Mouse (Mus musculus) heart, embryonic 13.5 days (tissue): ENCODE results near the gene B3galnt1. TPM values are rescaled to one million over a fixed set of nuclear protein-coding genes. Genes with fewer than 3 reads are reported as not detected.
A peak's percentile ranks its signal among the peaks of the same experiment; 100 is the strongest.

Experiments used
- ATAC-seq: fragments of 200-750 bp; cut with Nextera tagmentation; 2 replicates; pipeline ENCODE4 v1.8.0; 2017; ENCODE audit warnings: moderate TSS enrichment; ENCODE audit not compliant: insufficient number of reproducible peaks, low FRiP score, low TSS enrichment; ENCODE audit errors: extremely low read depth
- H3K27ac ChIP-seq: fragments of 300-500 bp; sonication (generic); replicated peaks from 2 replicates; pipeline ENCODE4 v1.5.1; 2015; ENCODE audit warnings: moderate library complexity, mild to moderate bottlenecking, inconsistent platforms
- H3K27me3 ChIP-seq: fragments of 300-500 bp; sonication (generic); replicated peaks from 2 replicates; pipeline ENCODE4 v1.6.1; 2015; ENCODE audit warnings: mild to moderate bottlenecking, inconsistent platforms
- H3K36me3 ChIP-seq: fragments of 300-500 bp; sonication (generic); 2 replicates; pipeline ENCODE4 v1.6.1; 2015; ENCODE audit warnings: mild to moderate bottlenecking, inconsistent platforms
- H3K4me1 ChIP-seq: fragments of 300-500 bp; sonication (generic); 2 replicates; pipeline ENCODE4 v1.6.1; 2015; ENCODE audit warnings: inconsistent platforms
- H3K4me2 ChIP-seq: fragments of 300-500 bp; sonication (generic); 2 replicates; pipeline ENCODE4 v1.6.1; 2015; ENCODE audit warnings: inconsistent platforms, mild to moderate bottlenecking, moderate library complexity
- H3K4me3 ChIP-seq: fragments of 300-500 bp; sonication (generic); 2 replicates; pipeline ENCODE4 v1.5.1; 2015; ENCODE audit warnings: moderate library complexity, mild to moderate bottlenecking, inconsistent platforms
- H3K9ac ChIP-seq: fragments of 300-500 bp; sonication (generic); 2 replicates; pipeline ENCODE4 v1.6.1; 2015; ENCODE audit warnings: inconsistent platforms, mild to moderate bottlenecking, moderate library complexity
- H3K9me3 ChIP-seq: fragments of 300-500 bp; sonication (generic); 2 replicates; pipeline ENCODE4 v1.6.1; 2016; ENCODE audit warnings: inconsistent platforms
- WGBS: fragments of 180-500 bp; shearing (Covaris S2); methylation state at CpG from one replicate; pipeline ENCODE4 v1.1.7; 2015; ENCODE audit warnings: mixed read lengths; 5-methylcytosine and 5-hydroxymethylcytosine counted together
- polyA plus RNA-seq: library from polyadenylated mRNA; unstranded; fragments of >200 nt; fragmentation: Nextera tagmentation; extraction: Ambion mirVana; gene quantifications from 2 replicates; pipeline ENCODE4 v1.2.1, GENCODE M21; 2015

Gene B3galnt1
- polyA plus RNA-seq, 1 experiment from 2014 or later = 23.7 TPM

- WGBS = 44% methylated on average over 5 of the region's 5 CpGs
- Histone ChIP-seq H3K27me3 (no peaks in the 10 kb centered on the region), H3K4me2 (no peak overlapping the region), H3K4me3 (no peak overlapping the region), H3K36me3 (no peaks in the 10 kb centered on the region), H3K9ac (no peak overlapping the region), H3K9me3 (no peaks in the 10 kb centered on the region), H3K4me1 (peaks cover 34% of the 10 kb centered on the region), H3K27ac (no peak overlapping the region)
- no peak for ATAC-seq
Observed at GRCm38 (mm10) chr3:69561686-69562085, 37.1 kb downstream of the B3galnt1 start.

DNA sequence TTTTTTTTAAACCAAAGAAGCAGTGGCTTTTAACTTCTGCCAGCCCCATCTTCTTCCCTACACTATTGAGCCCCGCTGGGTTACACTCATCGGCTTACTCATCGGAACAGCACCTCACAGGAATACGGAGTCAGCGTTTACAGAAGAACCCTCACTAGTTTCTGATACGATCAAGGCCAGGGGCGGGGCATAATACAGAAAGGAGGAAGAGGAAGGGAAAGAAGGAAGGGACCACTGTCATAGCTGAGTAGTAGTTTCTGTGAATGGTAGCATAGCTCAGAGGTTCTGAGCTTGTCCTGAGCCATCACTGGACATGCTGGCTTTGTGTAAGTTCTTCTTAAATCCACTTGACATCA is 38.8 kb downstream of the B3galnt1 start:
- H3K27ac ChIP-seq = no peak overlapping the region
- no peak for ATAC-seq
- peaks cover 47% of the 10 kb centered on the region for H3K4me1 ChIP-seq

DNA sequence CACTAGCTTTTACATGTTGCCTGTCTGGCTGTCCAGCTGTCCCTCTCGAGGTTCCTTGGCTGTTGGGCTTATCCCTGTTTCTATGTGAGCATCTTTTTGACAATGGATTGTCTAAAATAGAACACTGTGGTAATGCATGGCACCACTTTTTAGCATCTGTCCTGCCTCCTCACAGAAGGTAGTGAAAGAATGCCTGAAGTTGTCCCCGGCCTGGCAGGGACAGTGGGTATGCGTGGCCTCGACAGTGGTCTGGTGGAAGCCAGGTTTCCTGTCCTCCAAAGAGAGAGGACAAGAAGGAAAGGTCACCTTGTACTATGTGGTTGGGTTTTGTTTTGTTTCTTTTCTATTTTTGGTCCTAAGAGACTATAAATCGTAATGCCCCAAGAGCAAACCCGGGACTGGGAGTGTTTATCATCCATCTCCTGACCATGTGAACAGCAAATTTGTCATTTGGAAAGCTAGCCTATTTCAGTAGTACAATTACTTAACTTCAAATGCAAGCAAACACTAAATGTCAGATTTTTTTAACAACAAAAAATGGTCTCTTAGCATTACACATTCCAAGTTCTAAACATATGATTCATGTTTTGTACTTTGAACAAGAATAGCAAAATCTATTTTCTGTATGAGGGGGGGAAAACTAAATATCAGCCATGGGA is 39.3 kb downstream of the B3galnt1 start:
- Histone ChIP-seq H3K9me3 (no peaks in the 10 kb centered on the region), H3K9ac (no peak overlapping the region), H3K4me2 (no peak overlapping the region), H3K36me3 (no peaks in the 10 kb centered on the region), H3K4me1 (peaks cover 47% of the 10 kb centered on the region), H3K27me3 (no peaks in the 10 kb centered on the region), H3K4me3 (no peak overlapping the region), H3K27ac (no peak overlapping the region; the same call in 1 of the 2 replicates)
- 55% methylated on average over 6 of the region's 6 CpGs for WGBS
- no peak for ATAC-seq

More for the DNA sequence above, 38.8 kb downstream of the B3galnt1 start:
- no peak overlapping the region for H3K4me3 ChIP-seq
- WGBS = 78% methylated on average over 7 of the region's 7 CpGs
- no peak overlapping the region for H3K9ac ChIP-seq
- no peaks in the 10 kb centered on the region for H3K27me3 ChIP-seq
- H3K9me3 ChIP-seq = no peaks in the 10 kb centered on the region
- no peak overlapping the region for H3K4me2 ChIP-seq
- no peaks in the 10 kb centered on the region for H3K36me3 ChIP-seq

DNA sequence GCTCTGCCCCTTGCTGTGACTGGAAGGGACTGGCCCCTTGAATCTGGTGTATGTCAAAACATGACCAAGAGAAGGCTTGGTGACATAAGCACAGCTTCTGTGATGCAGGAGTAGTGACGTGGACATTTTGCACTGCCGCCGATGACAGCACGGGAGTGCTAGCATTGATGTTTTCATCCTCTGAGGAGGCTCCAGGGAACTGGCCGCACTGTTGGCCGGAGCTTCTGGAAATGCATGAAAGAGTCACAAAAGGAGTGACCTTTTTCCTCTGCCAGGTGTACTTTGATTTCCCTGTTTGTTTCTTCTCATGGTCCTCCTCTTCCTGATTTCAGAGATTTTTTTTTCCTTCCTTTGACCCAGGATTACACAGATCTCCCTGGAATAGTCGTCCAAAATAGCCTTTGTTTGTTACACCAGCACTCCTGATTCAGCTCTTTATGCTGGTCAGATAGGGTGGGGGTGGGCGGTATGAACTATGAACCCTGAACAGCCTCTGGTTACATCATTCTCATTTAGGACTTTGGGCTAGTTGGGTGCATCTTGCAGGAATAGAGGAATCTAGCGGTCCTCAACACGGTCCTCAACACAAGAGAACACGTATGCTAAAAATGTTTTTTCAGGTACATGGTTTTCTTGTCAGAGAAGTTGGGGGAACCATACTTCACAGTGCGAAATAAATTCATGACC is 42.5 kb downstream of the B3galnt1 start:
- no peak overlapping the region for H3K4me2 ChIP-seq
- no peak overlapping the region for H3K9ac ChIP-seq
- H3K4me1 ChIP-seq = peaks cover 42% of the 10 kb centered on the region
- H3K27ac ChIP-seq = no peak overlapping the region
- no peaks in the 10 kb centered on the region for H3K36me3 ChIP-seq
- ATAC-seq = no peak
- H3K4me3 ChIP-seq = no peak overlapping the region
- H3K9me3 ChIP-seq = no peaks in the 10 kb centered on the region
- no peaks in the 10 kb centered on the region for H3K27me3 ChIP-seq
- 64% methylated on average over 12 of the region's 12 CpGs for WGBS

DNA sequence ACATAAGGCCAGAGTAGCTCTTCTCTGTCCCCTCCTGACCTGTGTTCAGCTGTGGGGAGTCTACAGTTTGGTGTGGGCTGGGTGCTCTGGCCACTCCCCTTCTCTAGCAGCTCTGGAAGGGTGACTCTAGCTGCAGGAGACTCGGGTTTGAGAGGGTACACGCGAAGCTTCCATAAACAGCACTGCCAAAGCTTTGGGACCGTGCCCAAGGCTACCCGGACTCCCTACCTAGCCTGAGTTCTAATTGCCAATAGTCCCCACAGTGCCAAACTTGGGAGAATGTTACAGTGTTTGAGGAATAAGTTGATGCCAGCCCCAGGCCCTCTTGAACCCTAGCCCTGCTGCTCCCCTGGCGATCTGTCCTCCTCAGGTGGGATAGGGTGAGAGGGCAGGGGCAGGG is 43.2 kb downstream of the B3galnt1 start:
- WGBS = 86% methylated on average over 6 of the region's 6 CpGs
- no peak overlapping the region for H3K27ac ChIP-seq
- ATAC-seq = no peak

GRCm38 (mm10) chr3:69549602-69550001 is 49.2 kb downstream of the B3galnt1 start:
- Histone ChIP-seq H3K4me2 (no peak overlapping the region), H3K27ac (no peak overlapping the region), H3K9me3 (no peaks in the 10 kb centered on the region), H3K4me3 (no peak overlapping the region), H3K4me1 (peaks cover 16% of the 10 kb centered on the region), H3K27me3 (no peaks in the 10 kb centered on the region), H3K36me3 (no peaks in the 10 kb centered on the region), H3K9ac (no peak overlapping the region)
- 76% methylated on average over 4 of the region's 4 CpGs for WGBS
- ATAC-seq = no peak

More for the DNA sequence above, 43.2 kb downstream of the B3galnt1 start:
- Histone ChIP-seq H3K4me3 (no peak overlapping the region), H3K4me2 (no peak overlapping the region), H3K36me3 (no peaks in the 10 kb centered on the region), H3K9me3 (no peaks in the 10 kb centered on the region), H3K4me1 (peaks cover 42% of the 10 kb centered on the region), H3K9ac (no peak overlapping the region), H3K27me3 (no peaks in the 10 kb centered on the region)

DNA sequence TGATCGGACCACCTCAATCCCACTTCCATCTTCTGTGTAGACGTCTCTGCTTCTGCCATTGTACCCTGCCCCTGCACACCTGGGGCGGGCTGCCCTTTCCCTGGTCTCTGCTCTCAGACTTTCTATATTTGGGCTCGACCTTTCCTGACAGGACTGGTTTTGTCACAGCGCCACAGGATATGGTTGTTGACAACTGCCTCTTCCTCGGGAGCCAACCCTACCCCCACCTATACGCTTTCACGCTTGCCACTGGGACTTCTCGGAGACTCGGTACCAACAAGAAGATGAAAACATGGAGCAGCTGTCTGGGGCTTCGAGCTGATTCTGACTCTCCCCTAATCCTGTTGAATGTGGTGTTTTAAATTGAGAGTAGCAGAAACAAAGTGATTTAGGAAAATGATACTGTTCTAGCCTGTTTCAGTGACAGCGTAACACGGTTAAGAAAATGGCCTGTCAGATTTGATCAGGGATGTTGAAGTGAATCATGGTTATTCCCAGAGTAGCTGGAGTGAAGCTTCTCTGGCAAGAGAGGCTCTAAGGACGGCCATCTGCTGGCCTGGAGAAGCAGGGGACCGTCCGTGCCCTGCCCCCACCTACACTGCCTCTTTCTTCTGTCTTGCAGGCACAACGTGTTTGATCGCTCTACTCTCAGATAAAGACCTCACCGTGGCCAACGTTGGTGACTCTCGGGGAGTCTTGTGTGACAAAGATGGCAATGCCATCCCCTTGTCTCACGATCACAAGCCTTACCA is 49.9 kb downstream of the B3galnt1 start:
- Histone ChIP-seq H3K4me3 (no peak overlapping the region), H3K4me1 (peaks cover 16% of the 10 kb centered on the region), H3K9ac (peak overlapping the region; percentile 33; the same call in 1 of the 2 replicates), H3K27ac (no peak overlapping the region), H3K4me2 (peak overlapping the region; percentile 53), H3K27me3 (no peaks in the 10 kb centered on the region), H3K36me3 (no peaks in the 10 kb centered on the region), H3K9me3 (no peaks in the 10 kb centered on the region)
- no peak for ATAC-seq
- 42% methylated on average over 22 of the region's 22 CpGs for WGBS

- no peaks in the 10 kb centered on the region for H3K9me3 ChIP-seq
- ATAC-seq = no peak
- H3K9ac ChIP-seq = no peak overlapping the region
- no peaks in the 10 kb centered on the region for H3K36me3 ChIP-seq
- WGBS = 74% methylated on average over 5 of the region's 5 CpGs
- H3K27me3 ChIP-seq = no peaks in the 10 kb centered on the region
- H3K4me2 ChIP-seq = no peak overlapping the region
- H3K4me1 ChIP-seq = peaks cover 16% of the 10 kb centered on the region
- H3K4me3 ChIP-seq = no peak overlapping the region
- no peak overlapping the region for H3K27ac ChIP-seq
Observed at GRCm38 (mm10) chr3:69545017-69545416, 53.7 kb downstream of the B3galnt1 start.

DNA sequence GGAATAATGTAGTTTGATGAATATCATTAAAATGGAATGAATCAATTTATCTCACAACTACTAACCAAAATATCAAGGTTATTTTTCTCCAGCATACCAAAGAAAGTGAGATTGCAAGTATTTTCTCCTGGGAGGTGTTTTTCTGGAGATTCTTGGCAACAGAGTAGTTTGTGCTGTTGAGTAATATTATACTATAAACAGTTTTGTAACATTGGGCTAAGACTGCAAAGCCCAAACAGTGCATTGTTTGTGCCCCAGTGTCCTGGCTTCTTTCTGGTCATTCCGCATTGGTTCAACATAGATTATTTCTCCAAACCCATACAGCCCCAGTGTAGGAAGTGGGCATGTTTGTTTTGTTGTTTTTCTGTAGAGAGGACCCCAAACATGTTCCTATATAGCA is 55.0 kb downstream of the B3galnt1 start:
- H3K4me3 ChIP-seq = no peak overlapping the region
- H3K27me3 ChIP-seq = no peaks in the 10 kb centered on the region
- H3K36me3 ChIP-seq = no peaks in the 10 kb centered on the region
- no peak overlapping the region for H3K9ac ChIP-seq
- no peak overlapping the region for H3K27ac ChIP-seq
- no peak for ATAC-seq
- no peak overlapping the region for H3K4me2 ChIP-seq
- H3K9me3 ChIP-seq = no peaks in the 10 kb centered on the region
- H3K4me1 ChIP-seq = peaks cover 15% of the 10 kb centered on the region
- 85% methylated on average over 1 of the region's 1 CpGs for WGBS

GRCm38 (mm10) chr3:69542962-69543361 is 55.8 kb downstream of the B3galnt1 start:
- H3K9ac ChIP-seq = no peak overlapping the region
- no peak for ATAC-seq
- H3K9me3 ChIP-seq = no peaks in the 10 kb centered on the region
- no peak overlapping the region for H3K4me2 ChIP-seq
- WGBS = 67% methylated on average over 8 of the region's 8 CpGs
- no peaks in the 10 kb centered on the region for H3K27me3 ChIP-seq
- no peaks in the 10 kb centered on the region for H3K36me3 ChIP-seq
- H3K4me3 ChIP-seq = no peak overlapping the region
- H3K4me1 ChIP-seq = peaks cover 7% of the 10 kb centered on the region
- H3K27ac ChIP-seq = no peak overlapping the region

GRCm38 (mm10) chr3:69535941-69536647 is 62.7 kb downstream of the B3galnt1 start:
- Histone ChIP-seq H3K36me3 (no peaks in the 10 kb centered on the region), H3K4me3 (no peak overlapping the region), H3K9me3 (no peaks in the 10 kb centered on the region), H3K27me3 (no peaks in the 10 kb centered on the region), H3K9ac (no peak overlapping the region), H3K4me1 (peaks cover 6% of the 10 kb centered on the region), H3K27ac (no peak overlapping the region), H3K4me2 (no peak overlapping the region)
- 73% methylated on average over 25 of the region's 25 CpGs for WGBS
- no peak for ATAC-seq
